Mouse (Mus musculus): ENCODE results near the gene Slc22a6.

- TF ChIP-seq POLR2A (IDR thresholded peaks at IDR 0.05; ENCODE audit: extremely low read depth, insufficient read depth, low read length) (no peak), CTCF (IDR thresholded peaks at IDR 0.05; ENCODE audit: extremely low read depth, insufficient read depth, low read length) (no peak)
Measured at GRCm38 (mm10) chr19:8599229-8599628, 18.6 kb upstream of the Slc22a6 start.
